Mouse (Mus musculus) gastrocnemius, adult 8-10 months (tissue): Measurements from ENCODE around the gene Dok3. TPM values are rescaled to one million over a fixed set of nuclear protein-coding genes. Genes with fewer than 3 reads are reported as not detected.

Experiments used
- DNase-seq, 2 experiments: peaks; one replicate each; pipeline ENCODE4 v3.0.0; 2022; ENCODE audit warnings: low spot score in 2 of 2
- total RNA-seq, 4 experiments: library from RNA; stranded (reverse); gene quantifications; 2 replicates each; pipeline ENCODE4 v1.2.4; 2022

The Dok3 gene
- total RNA-seq, 4 experiments from 2014 or later = 0.61 to 1.1 (median 0.79) TPM

DNA sequence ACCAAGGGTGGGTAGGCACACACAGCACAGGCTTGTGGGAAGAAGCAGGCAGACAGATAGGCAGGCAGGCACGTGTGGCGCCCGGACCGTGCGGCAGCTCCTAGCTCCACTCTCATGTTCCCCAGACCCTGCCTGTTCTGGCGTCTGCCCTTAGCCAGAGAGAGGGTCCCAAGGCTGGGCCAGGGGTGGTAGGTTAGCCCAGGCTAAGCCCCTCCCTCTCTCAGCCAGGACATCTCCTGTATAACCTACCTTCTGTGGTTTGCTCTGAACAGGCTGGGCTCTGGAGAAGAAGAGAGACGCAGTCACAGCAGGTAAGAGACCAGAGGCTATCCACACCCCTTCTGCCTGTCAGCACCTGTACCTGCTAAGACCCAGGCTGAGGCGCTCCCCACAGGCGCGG lies 20.6 kb downstream of the Dok3 start:
- DNase-seq = no peak

DNA sequence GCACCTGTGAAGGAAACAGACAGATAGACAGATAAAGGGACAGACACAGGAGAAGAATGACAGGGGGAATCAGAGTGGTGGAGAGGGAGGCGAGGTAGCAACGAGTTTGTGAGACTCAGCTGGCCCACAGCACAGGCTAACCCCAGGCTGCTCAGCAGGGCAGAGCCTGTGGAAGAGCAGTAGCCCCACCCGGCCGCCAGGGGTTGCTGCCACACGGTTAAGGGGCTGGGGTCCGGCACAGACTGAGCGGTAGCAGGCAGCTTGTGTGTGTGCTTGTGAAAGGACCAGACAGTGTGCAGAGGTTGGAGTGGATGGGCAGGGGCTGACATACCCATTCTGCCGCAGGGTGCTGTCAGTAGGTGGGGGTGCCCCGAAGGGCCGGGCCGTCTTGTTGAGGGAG lies 21.2 kb downstream of the Dok3 start:
- no peak for DNase-seq

DNA sequence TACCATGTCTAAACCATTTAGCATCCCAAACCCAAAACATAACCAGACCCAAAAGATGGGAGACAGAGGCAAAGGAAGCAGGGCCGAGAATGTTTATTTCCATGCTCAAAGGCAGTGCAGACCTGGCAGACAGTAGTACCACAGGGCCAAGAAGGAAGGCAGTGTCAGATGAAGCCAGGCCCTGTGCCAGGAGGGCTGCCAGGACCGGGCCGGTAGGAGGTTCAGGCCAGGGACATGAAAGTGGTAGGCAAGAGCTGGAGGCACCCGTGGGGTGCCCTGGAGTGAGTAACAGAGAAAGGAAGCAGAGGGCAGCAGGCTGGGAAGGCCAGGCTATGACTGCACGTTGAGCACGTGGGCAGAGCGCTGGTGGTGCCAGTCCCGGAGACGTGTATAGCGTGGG lies 22.4 kb downstream of the Dok3 start:
- peak; percentile 55 to 79 for DNase-seq

DNA sequence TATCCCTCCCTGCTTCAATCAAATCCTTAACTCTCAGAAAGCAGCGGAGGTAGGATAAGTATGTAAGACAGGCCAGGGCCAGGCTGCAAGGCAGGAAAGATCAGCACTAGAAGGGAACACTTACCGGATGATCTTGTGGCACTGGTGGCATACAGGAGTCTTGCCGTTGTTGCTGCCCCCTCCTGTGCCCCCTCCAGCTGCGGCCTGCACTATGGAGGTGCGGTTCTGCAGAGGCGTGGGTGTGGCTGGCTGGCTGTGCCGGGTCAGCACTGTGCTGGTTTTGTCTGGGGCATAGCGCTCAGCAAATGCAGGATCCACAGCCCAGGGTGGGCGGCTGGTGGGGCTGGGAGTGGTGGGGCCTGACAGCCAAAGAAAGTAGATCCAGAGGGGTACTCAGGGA lies 23.3 kb downstream of the Dok3 start:
- DNase-seq = no peak

DNA sequence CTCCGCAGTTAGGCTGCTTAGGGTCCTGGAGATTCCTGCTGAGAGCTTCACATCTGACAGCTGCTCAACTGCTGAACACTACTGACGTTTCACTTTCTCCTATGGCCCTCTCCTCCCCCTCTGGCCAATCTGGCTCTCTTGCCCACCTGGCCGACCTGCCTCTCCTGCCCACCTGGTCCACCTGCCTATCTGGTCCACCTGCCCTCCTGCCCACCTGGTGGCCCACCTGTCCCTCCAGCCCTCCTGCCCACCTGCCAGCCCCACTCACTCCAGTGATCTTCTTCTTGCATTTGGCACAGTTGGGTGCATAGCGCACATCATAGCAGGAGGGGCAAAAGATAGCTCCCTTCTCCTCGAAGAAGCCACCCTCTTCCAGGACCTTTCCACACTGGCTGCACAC lies 24.7 kb downstream of the Dok3 start:
- no peak for DNase-seq

DNA sequence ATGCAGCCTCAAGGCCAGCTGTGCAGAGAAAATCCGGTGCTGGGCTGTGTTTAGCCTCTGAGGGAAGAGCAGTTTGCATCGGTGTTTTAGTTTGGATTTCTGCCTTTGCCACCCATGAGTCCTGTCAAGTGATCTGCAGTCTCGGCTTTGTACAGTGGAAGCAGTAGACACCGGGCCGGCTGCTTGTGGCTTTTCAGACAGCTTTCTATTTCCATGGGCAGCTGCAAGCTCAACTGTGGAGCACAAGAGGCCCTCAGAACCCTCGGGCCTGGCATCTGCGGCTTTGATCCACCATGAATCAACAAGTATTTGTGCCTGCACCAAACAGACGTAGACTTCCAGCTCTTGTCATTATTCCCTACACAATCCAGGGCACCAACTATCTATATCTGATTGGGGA lies 26.7 kb downstream of the Dok3 start:
- no peak for DNase-seq

DNA sequence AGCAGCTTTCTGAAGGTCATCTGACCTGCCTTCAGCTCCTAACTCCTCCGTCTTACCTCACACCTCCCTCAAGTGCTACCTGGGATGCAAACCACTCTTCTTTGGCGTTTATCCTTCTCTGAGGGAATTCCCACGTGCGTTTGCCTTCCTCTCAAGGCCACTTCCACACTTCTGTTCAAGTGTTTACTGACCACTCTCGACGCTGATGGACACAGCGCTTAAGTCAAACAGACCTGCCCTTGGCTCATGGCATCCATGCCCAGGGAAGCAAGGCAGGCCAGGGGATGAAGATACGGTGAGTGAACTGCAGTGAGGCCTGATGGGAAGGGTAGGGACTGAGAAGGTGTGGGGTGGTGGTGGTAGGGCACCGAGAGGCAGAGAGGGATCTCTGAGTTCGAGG lies 28.5 kb downstream of the Dok3 start:
- DNase-seq = no peak

DNA sequence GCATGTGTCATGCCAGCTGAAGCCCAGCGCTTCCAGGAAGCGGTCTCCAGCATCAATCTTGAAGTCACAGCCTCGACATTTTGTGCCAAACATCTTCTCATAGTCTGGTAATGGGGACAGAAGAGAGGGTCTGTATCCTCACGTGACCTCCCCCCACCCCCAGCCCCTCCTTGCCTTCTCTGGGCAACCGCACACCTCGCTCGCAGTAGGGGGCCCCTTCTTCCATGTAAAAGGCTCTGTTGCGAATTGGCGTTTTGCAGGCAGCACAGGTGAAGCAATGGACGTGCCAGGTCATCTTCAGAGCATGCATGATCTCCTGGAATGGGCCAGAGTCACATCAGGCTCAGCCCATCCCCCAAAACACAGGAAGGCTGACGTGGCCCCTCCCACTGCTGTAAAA lies 30.2 kb downstream of the Dok3 start:
- DNase-seq = no peak

DNA sequence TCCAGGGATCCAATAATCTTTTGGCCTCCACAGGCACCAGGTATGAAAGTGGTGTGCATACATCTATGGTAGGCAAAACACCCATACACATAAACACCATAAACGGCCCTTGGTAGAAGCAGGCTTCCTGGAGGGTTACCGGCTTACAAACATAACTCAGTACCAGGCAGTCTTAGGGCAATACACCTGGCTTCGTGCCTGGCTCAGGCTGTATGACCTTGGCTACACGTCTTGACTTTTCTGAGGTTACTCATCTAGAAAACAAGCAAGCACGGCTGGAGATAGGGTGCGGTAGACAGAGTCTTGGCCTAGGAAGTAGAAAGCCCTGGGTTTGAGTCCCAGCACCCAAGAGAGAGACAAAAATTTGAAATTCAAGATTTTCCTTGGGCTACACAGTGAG lies 32.4 kb downstream of the Dok3 start:
- DNase-seq = peak in 1 of 2 experiments; percentile 47

DNA sequence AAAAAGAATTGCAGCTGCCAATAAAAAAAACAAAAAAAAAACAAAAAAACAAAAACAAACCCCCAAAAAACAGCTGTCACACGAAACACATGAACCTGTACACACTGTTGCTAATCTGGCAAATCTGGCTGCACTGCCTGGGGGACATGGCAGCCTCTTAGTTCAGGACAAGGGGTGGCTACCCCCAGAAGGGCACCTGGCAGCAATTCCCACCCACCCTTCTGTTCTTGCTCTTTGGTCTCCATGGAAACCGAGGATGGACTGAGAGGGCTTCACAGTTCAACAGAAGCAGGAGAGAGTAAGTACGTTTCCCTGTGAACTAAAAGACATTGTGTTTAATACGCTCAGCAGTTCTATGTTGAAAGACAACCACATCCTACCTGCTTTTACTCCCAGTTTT lies 33.4 kb downstream of the Dok3 start:
- DNase-seq = no peak

DNA sequence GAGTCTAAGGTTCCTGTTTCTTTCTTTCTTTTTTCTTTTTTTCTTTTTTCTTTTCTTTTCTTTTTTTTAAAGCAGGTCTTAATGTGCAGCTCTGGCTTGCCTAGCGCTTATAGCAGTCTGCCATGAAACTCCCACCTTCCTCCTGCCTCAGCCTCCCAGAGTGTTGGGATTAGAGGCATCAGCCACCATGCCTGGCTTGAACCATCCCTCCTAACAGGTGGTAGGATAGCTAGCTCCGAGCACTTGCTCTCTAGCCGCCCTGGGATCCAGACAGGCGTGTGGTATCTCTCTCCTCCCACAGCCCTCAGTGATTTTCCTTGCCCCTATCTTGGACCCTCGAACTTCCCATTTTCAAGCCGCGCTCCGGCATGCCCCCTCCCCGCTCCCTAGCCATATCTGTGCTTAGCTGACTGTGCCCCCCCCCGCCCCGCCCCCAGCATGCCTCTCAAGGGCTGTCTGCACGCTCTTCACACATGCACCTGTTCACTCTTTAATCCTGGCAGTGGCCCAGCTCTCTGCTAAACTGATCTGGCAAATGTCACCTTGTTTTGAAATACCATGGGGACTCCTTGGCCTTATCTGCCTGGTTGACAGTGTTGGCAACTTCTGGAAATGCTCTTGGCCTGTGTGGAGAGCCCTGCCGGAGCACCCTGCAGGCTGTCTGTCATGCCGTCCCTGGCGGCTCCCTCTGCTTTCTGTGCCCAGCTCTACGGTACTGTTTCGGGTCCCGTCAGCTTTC lies 34.0 kb downstream of the Dok3 start:
- peak in 1 of 2 experiments; percentile 75 for DNase-seq

DNA sequence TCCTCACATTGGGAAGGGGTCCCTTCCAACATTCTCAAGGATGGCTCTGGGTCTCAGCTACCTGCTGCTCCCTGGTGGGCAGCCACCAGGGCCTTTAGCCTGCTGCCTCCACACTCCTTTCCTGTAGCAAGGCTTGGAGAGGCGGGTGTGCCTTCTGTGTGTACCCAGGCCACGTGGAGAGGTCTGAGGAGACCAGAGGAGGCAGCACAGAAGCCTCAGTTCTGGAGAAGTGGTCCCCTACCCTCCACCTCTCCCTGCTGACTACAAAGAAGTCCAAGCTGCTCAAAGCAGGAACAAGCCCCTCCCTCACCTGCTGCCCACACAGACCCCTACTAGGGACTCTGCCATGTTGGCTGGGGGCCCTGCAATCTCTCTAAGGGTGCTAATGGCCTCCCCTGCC lies 34.8 kb downstream of the Dok3 start:
- no peak for DNase-seq

DNA sequence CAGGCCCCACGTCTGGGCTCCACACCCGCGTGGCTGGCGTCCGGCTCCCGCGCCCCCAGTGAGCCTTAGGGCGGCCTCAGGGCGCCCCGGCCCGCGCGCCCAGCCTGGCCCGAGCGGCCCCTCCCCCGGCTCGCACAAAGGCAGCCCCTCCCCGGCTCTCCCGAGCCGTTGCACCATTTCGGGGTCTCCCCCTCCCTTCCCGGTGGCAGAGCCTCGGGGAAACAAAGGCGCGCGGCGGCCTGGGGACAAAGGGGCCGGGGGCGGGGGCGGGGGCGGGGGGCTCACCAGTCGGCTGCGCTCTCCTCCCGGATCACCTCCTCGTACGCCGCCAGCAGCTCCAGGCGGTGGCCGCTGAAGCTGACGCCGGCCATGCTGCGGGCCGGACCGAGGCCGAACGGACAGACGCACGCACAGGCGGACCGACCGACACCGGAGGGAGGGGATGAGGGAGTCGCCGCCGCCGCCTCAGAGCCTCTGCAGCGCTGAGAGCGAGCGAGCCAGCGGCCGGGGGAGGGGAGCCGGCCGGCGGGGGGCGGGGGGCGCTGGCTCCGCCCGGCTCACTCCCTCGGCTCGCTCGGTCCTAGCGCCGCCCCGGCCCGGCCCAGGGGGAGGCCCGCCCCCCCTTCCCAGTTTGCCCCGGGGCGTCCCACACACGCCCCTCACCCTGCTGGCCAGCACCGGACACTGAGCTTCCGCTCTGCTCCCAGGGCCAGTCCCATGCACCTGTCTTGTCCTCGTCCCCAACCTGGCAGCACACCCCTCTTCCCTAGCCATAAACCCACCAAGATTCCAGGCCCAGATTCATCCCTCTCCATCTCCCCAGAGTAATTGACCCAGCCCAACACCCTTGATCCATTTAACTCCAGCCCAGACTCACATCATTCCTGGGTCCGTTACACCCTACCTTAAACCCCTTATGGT lies 41.3 kb downstream of the Dok3 start, which contains the start of gene Dbn1:
Gene Dbn1 (minus strand): TSS at position 534 of the 921 bp plus-strand sequence.
- DNase-seq = no peak

DNA sequence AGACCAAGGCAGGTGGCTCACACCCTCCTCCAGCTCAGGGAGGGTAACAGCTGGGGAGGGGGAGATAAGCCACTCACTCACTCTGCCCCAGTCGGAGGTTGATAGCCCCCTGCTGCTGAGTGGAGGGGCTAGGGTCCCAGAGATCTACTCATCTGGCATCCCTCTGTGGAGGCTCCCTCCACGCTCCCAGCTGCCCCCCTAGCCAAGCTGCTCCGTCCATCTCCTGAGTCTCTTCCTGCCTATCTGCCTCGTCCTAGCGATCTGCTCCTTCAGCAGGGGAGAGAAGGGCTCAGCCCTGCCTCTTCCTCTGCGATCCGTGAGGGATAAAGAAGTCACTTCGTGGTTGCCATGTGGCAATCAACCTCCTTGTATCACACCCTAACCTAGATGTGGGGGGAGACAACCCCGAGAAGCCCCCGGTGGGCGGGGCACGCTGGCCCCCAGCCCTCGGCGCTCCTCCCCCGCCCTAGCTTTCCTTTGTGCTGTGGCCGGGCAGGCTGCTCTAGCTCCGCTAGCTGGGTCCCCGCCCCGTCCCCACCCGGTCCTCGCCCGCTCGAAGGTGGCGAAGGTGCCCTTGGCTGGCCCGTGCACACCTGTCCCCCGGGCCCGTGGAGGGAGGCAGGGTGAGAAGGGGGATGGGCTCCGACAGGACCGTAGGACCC lies 42.0 kb downstream of the Dok3 start:
- no peak for DNase-seq

DNA sequence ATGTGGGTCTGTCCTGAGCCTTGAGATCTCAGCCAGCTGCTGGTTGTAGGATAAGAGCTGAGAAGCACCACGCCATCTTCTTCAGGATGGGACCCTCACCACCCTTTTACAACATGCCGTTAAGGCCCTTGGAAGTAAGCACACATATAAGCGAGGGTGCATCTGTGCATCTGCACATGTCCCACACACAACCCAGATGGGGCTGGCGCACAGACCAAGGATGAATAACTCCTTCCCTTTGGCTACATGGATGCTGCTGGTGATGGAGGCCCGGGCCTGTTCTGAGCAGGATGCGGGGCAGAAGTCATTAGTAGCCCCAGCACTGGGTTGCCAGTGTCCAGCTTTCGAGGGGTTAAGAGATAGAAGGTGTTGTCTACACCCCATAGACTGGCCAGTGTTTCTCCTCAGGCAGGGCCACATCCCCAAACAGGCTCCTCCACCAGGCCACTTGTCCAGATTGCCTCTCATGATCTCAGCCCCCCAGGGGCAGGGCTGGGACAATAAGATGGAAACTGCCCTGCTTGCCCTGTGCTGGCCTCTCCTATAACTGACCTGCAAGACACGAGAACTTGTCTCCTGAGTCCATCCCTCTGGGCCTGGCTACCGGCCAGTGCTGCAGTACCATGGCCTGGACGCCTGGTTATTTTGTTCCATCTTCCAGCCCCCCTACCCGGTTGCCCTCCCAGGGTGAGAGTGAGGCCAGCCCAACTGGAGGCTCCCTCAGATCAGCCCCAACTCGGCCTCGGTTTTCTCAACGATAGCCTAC lies 42.9 kb downstream of the Dok3 start:
- no peak for DNase-seq

DNA sequence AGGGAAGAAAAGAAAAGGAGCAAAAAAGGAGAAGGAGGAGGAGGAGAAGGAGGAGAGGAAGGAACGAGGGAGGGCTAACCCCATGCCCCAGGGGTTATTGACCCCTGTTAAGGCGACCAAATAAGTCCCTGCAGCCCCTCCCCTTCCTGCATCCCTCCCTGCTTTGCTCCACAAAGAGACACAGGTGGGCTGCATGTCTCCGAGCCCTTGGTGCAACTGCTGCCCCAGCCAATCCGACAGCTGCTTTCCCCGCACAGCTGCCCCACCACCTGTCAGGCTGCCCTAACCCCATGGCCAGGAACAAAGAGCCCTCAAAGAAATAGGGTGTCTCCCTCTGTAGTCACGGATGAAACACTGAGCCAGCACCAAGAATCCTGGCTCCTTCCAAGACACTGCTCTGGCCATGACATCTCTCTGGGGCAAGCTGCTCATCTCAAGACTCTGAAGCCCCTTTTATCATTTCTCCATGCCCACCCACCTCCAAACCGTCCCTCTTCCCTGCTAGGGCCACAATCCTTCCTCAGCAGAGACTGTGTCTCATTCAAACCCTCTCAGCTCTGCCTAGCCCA lies 44.5 kb downstream of the Dok3 start:
- no peak for DNase-seq

DNA sequence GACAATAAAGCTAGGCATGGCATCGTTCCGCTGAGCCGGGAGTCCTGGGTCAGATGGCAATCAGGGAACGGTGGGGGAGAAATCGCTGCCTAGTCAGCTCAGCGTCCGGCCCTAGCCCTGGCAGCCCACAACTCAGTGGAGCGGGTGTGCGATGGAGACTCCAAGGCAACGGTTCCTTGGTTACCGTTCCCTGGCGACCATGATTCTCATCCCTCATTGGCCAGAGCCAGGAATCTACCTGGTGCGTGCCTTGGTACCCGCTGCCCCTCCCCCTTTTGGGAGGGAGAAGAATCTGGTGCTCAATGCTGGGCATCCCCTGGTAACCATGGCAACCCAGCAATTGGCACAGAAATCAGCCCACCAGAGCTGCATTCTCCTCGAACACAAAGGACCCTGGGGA lies 45.5 kb downstream of the Dok3 start:
- DNase-seq = no peak

DNA sequence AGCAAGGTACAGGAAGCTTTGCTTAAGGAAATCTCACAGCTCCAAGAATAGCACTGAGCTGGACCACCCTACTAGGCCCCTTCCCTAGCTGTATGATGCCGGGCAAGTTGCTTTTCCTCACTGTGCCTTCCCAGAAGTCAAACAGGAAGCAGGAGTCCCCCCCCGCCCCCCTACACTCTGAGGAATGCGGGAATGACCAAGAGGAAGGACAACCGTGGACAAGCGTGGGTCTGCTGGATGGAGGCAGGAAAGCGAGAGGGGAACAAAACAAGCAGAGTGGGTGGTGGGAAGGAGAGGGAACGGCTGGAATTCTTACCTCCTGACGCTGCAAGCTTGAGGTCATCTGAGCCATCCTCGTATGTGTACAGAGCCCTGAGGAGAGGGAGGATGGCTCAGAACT lies 46.0 kb downstream of the Dok3 start:
- no peak for DNase-seq

DNA sequence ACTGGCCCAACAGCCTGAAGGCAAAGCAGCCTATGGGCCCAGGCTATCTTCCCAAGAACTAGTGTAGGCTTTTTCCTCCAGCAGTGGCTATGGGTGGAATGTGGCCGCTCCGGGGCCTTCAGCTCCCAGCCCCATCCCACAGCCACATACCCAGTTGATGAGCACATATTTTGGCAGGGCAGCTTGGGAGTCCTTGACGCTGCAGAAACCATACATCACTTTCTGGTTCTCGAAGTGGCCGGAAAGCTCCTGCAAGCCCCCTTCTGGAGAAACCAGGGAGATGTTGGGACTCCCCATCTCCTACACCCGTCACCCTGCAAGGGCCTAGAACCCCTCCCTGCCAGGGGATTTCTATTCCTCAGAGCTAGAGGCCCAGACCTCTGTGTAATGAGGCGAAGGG lies 46.6 kb downstream of the Dok3 start:
- DNase-seq = no peak

DNA sequence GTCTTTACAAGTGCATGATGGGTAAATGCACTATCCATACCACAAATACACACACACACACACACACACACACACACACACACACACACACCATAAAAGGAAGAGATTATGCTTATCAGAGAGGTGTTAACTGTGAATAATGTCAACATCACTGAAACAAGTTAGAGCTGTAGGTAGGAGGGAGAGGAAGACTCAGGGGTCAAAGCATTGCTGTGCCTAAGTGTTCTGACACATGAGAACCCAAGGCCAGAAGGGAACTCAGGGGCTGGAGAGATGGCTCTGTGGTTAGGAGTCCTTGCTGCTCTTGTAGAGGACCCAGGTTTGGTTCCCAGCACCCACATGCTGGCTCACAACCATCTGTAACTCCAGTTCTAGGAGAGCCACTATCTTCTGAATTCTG lies 49.2 kb downstream of the Dok3 start:
- DNase-seq = no peak

DNA sequence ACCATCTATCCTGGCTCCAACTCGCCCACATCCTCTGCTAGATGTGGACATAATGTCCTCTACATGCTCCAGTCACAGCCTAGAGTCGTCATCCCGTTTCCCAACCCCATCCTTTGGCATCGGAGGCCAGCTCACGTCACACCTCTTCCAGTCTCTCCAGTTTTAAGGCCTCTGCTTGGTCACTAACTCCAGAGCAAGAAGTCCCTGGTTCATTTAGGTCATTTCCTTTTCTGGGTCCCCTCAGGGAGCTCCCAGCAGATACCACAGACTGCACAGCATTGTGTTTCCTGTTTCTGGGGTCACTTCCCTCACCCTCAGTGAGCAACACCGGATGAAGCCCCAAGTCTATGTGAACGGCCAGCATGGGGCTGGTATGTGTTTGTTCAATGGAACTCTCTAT lies 50.1 kb downstream of the Dok3 start:
- no peak for DNase-seq
